Mouse (Mus musculus) frontal cortex, postnatal 14 days (tissue): Measurements from ENCODE around the gene Il17ra.

ENCODE experiments used
- DNase-seq, 2 experiments: peaks; one replicate each; pipeline ENCODE4 v3.0.0; 2022; ENCODE audit warnings: low spot score in 2 of 2

Il17ra gene

DNA sequence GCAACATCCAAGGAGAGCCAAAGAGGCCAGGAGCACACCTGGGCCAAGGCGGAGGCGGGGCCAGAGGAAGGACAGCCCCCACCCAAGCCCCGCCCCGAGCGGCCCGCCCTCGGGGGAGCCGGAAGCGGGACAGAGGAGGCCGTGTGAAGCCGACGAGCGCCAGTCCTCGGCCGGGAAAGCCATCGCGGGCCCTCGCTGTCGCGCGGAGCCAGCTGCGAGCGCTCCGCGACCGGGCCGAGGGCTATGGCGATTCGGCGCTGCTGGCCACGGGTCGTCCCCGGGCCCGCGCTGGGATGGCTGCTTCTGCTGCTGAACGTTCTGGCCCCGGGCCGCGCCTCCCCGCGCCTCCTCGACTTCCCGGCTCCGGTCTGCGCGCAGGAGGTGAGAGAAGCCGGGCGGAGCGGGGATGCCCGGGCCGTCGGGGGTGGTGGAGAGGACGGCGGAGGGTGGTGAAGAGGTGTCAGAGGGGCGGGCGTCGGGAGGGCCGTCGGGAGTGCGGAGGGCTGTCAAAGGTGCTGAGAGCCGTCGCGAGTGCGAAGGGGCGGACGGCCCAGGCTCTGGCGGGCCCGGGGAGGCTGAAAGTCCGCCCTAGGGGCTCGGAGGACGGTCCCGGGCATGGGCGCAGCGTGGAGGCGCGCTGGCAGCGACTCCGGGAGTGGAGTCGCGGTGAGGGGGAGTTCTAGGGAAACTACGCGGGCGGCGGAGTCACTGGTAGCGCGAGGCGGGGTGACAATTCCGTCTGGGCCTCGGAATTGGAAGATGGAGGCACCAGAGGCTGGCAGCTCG lies at the start of gene Il17ra:
Il17ra (plus strand) TSS at position 162 of the 786 bp plus-strand sequence.
- DNase-seq, result no peak

DNA sequence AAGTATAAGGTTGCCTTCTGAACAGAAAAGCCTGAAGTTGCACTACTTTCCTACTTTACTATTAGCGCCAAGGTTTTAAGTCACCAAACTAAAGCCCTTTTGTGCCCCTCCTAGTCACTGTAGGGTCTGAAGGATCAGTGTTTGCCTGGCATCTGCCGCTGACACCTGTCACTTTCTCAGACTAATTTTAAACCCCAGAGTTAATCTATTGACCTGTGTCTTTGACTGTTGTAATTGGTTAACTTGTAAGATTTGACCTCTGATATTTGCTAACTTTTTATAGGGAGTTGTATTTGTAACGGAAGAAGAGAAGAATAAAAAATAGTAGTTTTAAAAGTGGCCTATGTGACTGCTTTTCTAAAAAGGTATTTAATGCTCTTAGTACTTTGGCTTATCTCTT lies 24.9 kb upstream of the Il17ra start:
- DNase-seq, result no peak

DNA sequence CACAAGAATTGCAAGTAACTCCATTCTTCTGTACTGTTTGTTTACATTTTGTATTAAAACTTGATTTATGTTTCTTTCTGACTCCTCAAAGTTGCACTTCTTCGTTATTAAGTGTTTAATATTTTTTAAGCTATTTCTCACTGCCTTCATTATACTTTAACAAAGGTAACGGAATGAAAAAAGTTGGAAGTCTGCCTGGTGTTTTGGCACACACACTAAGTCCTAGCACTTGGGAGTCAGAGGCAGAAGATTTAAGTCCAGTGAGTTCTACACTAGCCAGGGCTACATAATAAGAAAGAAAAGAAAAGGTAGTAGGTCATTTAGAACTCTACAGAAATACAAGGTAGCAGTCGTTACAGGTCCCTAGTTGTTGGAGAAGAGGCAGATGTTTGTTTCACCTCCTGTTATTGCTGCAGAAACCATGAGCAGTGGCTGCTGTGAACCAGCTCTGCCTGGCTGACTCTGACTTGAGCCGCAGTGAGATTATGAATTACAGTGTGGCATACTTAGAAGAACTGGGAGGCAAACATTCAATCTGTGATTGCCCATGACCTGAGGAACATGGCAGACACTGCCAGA lies 20.8 kb upstream of the Il17ra start:
- no peak for DNase-seq

DNA sequence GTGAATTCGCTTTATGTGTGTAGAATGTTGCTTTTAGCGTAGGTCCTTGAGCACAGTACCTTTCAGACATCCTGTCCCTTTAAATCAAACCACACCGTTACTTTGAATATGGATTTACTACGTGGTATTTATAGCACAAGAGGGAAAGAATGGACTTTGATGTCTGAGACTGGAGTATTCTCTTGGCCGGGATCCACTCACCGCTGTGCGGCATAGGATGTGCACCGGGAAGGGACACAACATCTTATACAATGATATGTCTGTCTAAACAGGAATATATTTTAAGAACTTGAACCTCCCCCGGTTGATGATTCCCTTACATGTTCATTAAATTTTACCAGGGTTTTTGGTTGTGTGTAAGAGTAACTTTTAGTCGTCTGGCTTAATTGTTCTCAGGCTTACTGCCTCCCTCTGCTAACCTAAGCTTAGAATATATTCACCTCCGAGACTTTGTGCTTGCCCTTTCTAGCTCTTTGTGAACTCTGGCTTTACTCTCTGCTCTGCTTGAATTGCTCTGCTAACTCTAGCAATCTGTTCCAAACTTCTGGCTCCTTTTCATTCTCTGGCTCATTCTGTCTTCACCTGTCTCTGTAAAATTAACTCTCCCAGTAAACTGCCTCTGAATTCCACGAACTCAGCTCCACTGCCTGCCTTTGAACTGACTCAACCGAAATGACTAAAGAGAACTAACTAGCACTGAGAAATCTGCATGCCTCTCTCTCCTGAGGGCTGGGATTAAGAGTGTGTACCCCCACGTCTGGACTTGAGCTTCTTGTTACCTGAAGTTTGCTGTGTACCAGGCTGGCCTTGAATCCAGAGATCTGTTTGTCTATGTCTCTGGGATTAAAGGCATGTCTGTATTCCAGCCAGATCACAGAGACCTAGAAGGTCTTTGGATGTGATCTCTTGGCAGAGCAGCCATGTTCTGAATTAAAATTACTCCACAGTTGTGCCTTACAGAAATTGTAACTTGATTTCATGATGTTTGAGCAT lies 19.4 kb upstream of the Il17ra start:
- no peak for DNase-seq

DNA sequence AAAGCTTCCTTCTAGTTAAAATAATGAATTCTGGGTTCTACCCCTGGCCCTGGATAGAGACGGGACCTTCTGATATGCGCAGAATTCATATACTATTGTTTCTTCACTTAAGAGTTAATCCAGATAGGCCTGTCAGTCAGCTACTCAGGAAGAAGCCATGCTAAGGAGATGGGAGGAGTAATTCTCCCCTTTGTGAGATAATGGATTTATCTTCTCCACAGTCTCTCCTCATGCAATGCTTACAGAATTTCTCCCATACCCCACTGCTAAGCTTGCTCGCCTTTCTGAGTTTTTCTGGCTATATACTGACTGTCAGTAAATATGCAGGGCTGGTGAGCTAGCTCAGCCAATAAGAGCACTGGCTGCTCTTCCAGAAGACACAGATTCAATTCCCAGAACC lies 12.8 kb upstream of the Il17ra start:
- DNase-seq, result no peak

DNA sequence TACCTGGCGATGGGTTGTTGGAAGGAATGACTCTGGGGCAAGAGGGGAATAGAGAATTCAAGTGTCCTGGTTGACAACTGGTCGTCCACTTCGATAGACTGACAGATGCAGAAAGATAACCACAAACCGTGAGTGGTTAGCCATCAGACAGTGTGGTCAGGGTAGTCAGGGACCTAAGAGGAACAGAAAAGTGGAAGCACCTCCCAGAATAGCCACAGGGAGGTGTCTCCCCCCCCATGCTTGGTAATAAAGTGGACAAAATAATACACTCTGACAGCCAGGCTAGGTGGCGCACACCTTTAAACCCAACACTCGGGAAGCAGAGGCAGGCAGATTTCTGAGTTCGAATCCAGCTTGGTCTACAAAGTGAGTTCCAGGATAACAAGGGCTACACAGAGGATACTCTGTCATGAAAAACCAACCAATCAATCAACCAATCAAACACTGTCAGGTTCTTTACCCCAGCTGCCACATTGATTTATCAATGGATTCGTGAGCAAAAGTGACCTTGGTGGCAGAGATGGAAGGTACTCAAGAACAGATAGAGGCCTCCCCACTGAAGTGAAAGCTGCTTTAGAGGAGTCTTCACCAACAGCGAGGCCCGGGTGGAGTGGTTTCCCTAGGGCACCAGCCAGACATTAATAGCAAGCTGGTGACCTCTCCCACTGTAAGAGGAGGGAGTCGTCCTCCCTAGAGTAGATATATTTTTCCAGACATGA lies 10.5 kb upstream of the Il17ra start:
- DNase-seq, result no peak

DNA sequence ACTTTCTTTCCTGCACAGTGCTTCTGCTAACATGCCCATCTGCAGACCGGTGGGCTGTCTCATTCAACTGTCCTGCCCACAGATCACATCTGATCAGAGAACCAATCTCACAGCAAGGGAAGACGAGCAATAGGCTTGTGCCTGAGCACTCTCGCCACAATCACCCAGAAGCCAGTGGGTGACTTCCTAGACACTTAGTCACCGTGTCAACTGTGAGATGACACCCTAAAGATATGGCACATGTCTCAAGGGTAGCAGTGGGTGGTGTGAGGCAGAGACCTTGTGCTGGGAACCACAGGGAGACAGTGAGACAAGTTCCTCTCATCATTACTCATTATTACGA lies 10.0 kb upstream of the Il17ra start:
- DNase-seq, result no peak

DNA sequence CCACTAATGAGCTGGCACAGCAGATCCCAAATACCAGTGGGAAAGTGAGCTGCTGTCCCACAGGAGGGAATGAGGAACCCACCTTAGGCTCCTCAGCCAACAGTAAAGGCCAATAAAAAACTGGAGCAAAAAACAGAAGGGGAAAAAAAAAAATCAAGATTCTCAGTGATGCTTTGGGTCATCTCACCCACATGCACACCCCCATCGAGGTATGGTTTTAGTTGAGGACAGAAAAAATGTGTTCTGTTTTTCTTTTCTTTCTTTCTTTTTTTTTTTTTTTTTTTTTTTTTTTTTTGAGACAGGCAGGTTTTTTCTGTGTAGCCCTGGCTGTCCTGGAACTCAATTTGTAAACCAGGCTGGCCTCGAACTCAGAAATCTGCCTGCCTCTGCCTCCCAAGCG lies 9.5 kb upstream of the Il17ra start:
- no peak for DNase-seq

DNA sequence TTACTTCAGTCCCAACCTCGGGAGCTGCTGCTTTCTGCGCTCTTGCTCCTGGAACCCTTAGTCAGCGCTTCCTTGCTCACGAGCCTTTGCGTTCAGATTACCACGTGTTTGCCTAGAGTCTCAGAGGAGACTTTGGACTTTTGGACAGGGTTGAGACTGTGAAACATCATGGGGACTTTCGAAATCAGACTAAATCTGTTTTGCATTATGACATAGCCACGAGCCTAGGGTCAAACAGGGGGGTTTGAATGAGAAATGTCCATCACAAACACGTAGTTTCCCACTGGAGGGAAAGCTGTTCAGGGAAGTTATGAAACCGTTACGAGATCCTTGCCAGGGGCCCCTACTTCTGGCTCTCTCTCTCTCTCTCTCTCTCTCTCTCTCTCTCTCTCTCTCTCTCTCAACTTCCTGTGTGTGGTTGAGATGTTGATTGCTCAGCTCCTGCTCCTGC lies 8.4 kb upstream of the Il17ra start:
- DNase-seq, result no peak

DNA sequence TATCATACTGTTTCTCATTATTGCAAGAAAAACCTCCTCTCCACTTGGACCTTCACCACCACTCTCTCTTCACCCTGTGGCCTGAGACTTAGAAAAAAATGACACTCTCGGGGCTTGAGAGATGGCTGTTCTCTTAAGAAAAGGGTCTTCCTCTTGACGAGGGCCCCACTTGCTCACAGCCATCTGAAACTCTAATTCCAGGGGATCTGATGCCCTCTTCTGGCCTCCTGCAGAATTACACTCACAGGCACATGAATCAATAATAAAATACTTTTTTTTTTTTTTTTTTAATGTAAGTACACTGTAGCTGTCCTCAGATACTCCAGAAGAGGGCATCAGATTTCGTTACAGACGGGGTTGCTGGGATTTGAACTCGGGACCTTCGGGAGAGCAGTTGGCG lies 6.0 kb upstream of the Il17ra start:
- DNase-seq, result no peak

DNA sequence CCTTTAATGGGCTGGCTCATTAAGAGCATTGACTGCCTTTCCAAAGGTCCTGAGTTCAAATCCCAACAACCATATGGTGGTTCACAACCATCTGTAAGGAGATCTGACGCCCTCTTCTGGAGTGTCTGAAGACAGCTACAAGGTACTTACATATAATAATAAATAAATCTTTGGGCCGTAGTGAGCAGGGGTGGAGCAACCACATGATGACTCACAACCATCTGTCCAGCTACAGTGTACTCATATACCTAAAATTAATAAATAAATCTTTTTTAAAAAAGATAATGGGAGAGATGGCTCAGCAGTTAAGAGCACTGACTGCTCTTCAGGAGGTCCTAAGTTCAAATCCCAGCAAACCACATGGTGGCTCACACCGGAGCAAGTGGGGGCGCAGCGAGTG lies 5.3 kb upstream of the Il17ra start:
- DNase-seq, result no peak

DNA sequence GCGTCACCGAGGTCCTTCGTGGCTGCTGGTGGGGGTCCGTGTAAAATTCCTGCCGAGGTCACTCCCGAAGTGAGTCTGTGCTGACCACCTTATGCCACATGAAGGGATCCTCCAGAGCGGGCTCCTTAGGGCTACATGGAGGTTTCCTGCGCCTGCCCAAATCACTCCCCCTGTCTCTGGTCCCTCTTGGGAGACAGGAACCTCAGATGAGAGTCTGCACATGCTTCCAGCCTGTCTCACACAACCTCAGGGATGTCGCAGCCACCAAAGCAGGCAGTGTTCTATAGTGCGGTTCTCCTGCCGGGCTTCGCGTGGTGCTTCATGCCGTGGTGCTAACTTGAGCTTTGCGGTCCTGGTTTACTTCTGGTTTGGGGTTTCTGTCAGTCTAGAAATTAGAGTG lies 1.8 kb upstream of the Il17ra start:
- DNase-seq, result no peak

DNA sequence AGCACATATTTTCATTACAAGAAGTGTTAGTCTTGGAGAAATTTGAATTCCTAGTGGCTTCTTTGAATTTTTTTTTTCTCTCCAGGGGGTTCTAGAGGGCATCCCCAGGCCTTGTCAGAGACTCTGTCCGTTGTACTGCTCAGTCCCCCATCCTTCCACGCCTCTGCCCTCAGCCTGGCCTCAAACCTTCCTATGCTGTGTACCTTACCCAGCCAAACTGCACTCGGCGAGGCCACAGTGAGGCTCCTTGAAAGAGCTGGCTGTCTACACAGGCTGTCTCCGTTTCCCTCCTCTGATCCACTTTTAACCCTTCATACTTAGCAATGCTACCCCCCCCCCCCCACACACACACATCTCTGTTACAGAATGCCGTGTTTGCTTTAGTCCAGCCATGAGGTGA lies 796 bp upstream of the Il17ra start:
- DNase-seq, result no peak

DNA sequence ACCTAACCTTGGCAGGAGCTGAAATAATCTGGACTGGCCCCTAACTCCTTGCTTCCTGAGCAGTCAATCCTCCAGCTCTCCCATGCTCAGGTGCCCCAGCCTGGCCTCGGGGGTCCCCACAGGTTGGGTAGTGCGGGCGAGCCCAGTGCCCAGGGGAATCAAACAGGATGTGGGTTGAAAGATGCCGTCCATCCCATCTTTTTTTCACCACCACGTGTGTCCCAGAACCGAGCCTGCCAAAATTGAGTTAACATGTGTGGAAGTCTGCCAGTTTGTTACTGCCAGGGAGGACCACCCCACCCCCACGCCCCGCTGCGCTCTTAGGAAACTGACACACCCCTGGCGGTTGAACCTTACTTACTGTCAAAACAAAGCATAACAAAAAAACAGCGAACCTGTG lies 837 bp downstream of the Il17ra start:
- DNase-seq, result no peak

DNA sequence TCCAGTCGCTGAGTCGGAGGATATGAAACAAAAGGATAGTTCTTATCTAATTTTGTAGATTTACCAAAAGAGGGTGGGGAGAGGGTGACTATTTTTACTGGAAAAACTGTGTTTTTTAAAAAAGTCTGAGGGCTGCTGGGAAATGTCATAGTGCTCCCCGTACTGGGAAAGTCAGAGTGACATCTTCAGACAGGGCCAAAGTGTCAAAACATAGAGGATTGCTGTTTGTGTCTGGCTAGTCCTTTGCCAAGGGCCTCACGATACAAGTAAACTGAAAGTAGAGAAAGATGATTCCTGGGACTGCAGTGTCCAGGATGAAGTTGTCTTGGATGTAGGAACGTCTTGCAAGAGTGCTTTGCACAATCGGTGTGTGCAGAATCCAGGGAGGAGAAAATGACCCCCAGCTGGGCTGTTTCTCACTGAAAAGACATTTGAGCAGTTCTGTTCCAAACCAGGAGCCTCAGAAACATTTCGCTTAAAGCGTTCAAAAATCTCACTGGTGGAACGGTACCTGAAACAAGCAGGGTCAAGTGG lies 1.4 kb downstream of the Il17ra start:
- no peak for DNase-seq

DNA sequence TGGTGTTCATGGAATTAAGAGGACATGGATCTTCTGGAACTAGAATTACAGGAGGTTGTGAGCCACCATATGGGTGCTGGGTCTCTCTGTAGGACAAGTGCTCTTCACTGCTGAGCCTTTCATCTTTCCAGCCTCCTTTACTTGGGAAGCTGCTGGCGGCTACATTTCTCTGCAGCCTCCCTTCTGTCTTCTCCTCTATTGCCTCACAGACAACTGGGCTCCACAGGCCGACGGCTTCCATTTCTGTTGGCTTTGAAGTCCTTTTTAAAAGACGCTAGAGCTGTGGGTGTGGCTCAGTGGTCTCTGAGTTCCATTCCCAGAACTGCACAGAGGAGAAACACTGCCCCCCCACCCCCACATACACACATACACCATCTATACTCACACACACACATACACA lies 2.3 kb downstream of the Il17ra start:
- no peak for DNase-seq

DNA sequence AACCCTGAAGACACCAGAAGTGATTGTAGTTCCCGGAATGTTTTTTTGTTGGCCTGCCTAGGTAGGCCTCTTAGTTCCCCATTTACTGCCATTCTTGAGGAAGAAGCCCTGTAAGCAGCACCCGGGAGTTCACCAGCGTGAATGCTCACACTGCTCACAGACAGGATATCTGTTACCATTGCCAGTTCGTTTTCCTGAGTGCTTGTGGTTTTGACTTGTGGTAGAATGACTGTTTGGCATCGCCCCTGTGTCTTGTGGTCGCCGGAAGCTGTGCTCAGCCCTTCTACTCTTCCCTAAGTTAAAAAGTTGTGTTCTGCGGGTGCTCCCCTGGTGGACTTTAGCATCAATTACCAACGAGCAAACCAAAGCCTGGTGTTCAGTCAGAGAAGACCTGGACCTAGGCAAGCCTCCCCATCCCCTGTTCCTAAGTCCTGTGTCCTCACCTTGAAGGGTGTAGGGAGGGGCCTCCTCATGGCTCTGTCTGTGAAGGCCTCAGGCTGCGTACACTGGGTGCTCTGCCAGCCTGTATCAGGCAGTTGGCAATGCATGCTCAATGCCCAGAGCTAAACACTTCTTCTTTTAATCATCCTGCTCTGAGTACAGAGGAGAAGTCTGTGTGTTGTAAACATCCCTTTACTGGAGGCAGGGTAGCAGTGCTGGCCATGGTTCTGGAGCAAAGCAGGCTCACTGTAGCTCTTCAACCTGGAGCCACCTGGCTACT lies 3.7 kb downstream of the Il17ra start:
- no peak for DNase-seq

DNA sequence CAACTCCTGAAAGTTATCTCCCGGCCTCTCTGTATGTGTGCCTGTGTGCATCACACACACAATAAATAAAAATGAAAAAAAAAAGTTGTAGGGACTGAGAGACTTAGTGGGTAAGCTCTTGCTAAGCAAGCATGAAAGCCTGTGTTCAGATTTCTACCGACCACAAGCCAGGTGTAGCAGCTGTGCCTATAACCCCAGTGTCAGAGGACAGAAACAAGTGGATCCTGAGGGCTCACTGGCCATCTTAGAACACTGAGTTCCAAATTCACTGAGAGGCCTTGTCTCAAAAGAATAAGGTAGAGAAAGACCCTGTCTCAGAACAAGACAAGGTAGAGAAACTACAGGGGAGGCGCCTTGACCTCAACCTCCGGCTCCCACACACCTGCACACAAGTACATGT lies 5.2 kb downstream of the Il17ra start:
- no peak for DNase-seq

DNA sequence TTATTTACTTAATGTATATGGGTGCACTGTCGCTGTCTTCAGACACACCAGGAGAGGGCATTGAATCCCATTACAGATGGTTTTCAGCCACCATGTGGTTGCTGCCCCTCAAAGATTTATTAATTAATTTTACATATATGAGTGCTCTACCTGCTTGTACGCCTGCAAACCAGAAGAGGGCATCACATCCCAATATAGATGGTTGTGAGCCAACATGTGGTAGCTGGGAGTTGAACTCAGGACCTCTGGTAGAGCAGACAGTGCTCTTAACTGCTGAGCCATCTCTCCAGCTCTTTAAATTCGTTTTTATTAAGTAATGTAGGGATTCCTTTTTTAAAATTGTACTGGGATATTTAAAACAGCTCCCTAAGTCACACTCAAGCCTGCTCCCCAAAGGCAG lies 6.2 kb downstream of the Il17ra start:
- DNase-seq, result no peak

DNA sequence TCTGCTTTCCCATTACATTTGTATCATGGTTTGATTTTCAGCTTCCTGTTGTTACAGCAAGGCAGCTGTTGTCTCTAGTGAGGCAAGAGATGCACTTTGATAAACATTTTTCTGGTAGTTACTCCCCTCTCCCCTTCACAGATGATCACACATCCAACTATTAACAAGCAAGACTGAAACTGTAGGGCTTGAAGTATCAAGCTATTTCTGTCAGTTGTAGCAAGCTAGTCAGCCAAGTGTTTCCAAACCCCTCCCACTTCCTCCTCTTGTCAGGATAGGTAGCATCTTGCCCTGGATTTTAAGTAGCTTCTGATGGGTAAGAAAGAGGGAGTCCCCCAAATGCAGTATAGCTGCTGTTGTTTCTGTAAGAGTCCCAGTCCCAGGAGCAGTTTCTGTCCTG lies 6.7 kb downstream of the Il17ra start:
- DNase-seq, result no peak

DNA sequence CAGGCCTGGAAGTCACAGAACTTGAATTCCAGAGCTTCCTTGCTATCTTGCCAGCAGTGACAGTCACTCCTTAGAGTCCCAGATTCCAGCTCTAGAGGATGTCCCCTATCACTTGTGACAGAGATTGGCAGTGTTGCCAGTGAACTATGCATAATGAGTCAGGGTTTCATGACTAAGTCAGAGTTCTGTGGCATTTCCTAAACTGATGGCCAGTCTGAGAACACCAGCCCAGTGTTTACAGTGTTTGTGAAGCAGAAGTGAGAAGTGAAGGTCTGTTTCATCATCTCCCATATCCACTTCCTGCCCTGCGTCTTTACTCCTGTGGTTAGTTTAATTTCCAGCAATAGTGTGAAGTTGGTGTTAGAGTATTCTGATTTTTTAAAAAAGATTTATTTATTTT lies 7.6 kb downstream of the Il17ra start:
- DNase-seq, result no peak
